Mouse (Mus musculus) Patski (cell line): ENCODE measurements at regions not wholly inside any gene's neighbourhood (a gene's known extent, or its start where the extent isn't known, plus 50 kb on each side); places are given as distances from the start of the nearest gene placed in this dataset.

Experiments
- ATAC-seq: fragments of 100-300 bp; one replicate; pipeline ENCODE4 v1.8.0; 2021
- CTCF ChIA-PET: fragments of 350-600 bp; sonication (Branson Sonifier 250); formaldehyde crosslinking; loops from one replicate; lab custom pipeline; 2022; ENCODE audit warnings: inconsistent platforms; lab: Charles Lee
- POLR2A ChIA-PET: fragments of 350-600 bp; sonication (Branson Sonifier 250); formaldehyde crosslinking; loops from one replicate; lab custom pipeline; 2022; ENCODE audit warnings: antibody characterized with exemption, inconsistent platforms; lab: Charles Lee
- DNase-seq: peaks from one replicate; pipeline ENCODE4 v3.0.0-alpha.2; 2011; ENCODE audit warnings: low read depth, low spot score
- H3K27me3 ChIP-seq: fragments of 371-371 bp; one replicate; pipeline ENCODE4 v1.5.1; 2021
- CTCF ChIP-seq: fragments of 100-300 bp; IDR thresholded peaks from one replicate; pipeline ENCODE4 v1.5.1; 2021
- in situ Hi-C: fragments of 300-500 bp; cut with MboI; formaldehyde crosslinking; loops from 3 replicates; pipeline ENCODE4 v1.11.1; 2018; ENCODE audit warnings: low pct_unique_long_range_greater_than_20kb, mixed read lengths

- DNase-seq (no peak), ATAC-seq (no peak)
- ChIA-PET POLR2A (no interaction called here), CTCF (no interaction called here)
- H3K27me3 ChIP-seq, result no peaks in the 10 kb centered on the region
- TF ChIP-seq CTCF, result no peak
- in situ Hi-C loops, result no loop called here
These were observed 449.8 kb downstream of the Slitrk1 start for GRCm38 (mm10) chr14:108464192-108464591.

- in situ Hi-C loops, result no loop called here
- CTCF ChIA-PET, result no interaction called here
- no peak for DNase-seq
- no peak for TF ChIP-seq CTCF
- POLR2A ChIA-PET, result no interaction called here
- no peaks in the 10 kb centered on the region for H3K27me3 ChIP-seq
- ATAC-seq, result no peak
These were observed 454.6 kb downstream of the Slitrk1 start for GRCm38 (mm10) chr14:108459356-108459755.

- no peak for ATAC-seq
- TF ChIP-seq CTCF, result no peak
- no peak for DNase-seq
- POLR2A ChIA-PET, result no interaction called here
- in situ Hi-C loops, result no loop called here
- no peaks in the 10 kb centered on the region for H3K27me3 ChIP-seq
- CTCF ChIA-PET, result no interaction called here
These were observed 476.9 kb downstream of the Slitrk1 start for GRCm38 (mm10) chr14:108437019-108437418.

GRCm38 (mm10) chr14:108405113-108405512, 508.8 kb downstream of the Slitrk1 start:
- H3K27me3 ChIP-seq, result no peaks in the 10 kb centered on the region
- DNase-seq (no peak), ATAC-seq (no peak)
- CTCF ChIA-PET, result no interaction called here
- no peak for TF ChIP-seq CTCF
- POLR2A ChIA-PET, result no interaction called here
- in situ Hi-C loops, result no loop called here

GRCm38 (mm10) chr14:108403466-108403865, 510.5 kb downstream of the Slitrk1 start:
- ATAC-seq (no peak), DNase-seq (no peak)
- in situ Hi-C loops, result no loop called here
- no peak for TF ChIP-seq CTCF
- H3K27me3 ChIP-seq, result no peaks in the 10 kb centered on the region
- ChIA-PET CTCF (interaction anchor here (1.3 kb wide), 1 partner anchor 9 kb away, joined by 3 read pairs; no protein-coding TSS in a partner anchor), POLR2A (no interaction called here)
